8 mouse cellular contexts compared by ENCODE assay signal in genomic region chr3:123115770-123116527, GRCm38 (mm10).
DNase-seq lines count a peak whose midpoint lies in the region; ATAC-seq and TF ChIP-seq lines count a peak whose summit lies in the region.

No protein-coding gene starts in this region.

- H3K36me3 ChIP-seq in forebrain, embryonic 13.5 days (ENCODE audit: poor library complexity, severe bottlenecking) = no peaks in the 10 kb centered on the region
- no peaks in the 10 kb centered on the region for H3K36me3 ChIP-seq in forebrain, embryonic 11.5 days (ENCODE audit: control insufficient read depth, insufficient read depth, low read length)
- H3K36me3 ChIP-seq in ES-Bruce4 (ENCODE audit: control insufficient read depth, insufficient read depth, low read length, poor library complexity, severe bottlenecking) = no peaks in the 10 kb centered on the region
- H3K36me3 ChIP-seq in embryonic facial prominence, embryonic 13.5 days = peaks cover 19% of the 10 kb centered on the region
- H3K36me3 ChIP-seq in hindbrain, embryonic 10.5 days = no peaks in the 10 kb centered on the region
- H3K36me3 ChIP-seq in liver, embryonic 11.5 days (ENCODE audit: control insufficient read depth, insufficient read depth, low read length) = 0 out of 2 replicates have a peak, but pooled peaks cover 2% of the 10 kb centered on the region
- H3K36me3 ChIP-seq in stomach, embryonic 16.5 days (ENCODE audit: control insufficient read depth, insufficient read depth, low read length) = 0 out of 2 replicates have a peak, but pooled peaks cover 8% of the 10 kb centered on the region

- 29% methylated on average over 15 of the region's 15 CpGs for WGBS in forebrain, embryonic 13.5 days
- WGBS in forebrain, embryonic 11.5 days = 32% methylated on average over 15 of the region's 15 CpGs
- WGBS in embryonic facial prominence, embryonic 13.5 days = 28% methylated on average over 15 of the region's 15 CpGs
- WGBS in hindbrain, embryonic 10.5 days = 27% methylated on average over 15 of the region's 15 CpGs
- WGBS in liver, embryonic 11.5 days = 20% methylated on average over 15 of the region's 15 CpGs
- 28% methylated on average over 15 of the region's 15 CpGs for WGBS in stomach, embryonic 16.5 days

- TF ChIP-seq EP300 in ES-Bruce4 (IDR thresholded peaks at IDR 0.05; ENCODE audit: insufficient read depth, low read depth, low read length) = no peak

- H3K4me3 ChIP-seq in forebrain, embryonic 13.5 days = no peak overlapping the region
- no peak overlapping the region for H3K4me3 ChIP-seq in forebrain, embryonic 11.5 days (ENCODE audit: low read depth, low read length)
- H3K4me3 ChIP-seq in ES-Bruce4 (ENCODE audit: low read depth, low read length) = no peak overlapping the region
- H3K4me3 ChIP-seq in embryonic facial prominence, embryonic 13.5 days = no peak overlapping the region
- H3K4me3 ChIP-seq in hindbrain, embryonic 10.5 days = peak overlapping the region; percentile 6; the same call in 1 of the 2 replicates
- peak overlapping the region; percentile 11; the same call in 1 of the 2 replicates for H3K4me3 ChIP-seq in liver, embryonic 11.5 days (ENCODE audit: low read depth, low read length)
- H3K4me3 ChIP-seq in stomach, embryonic 16.5 days (replicated peaks; ENCODE audit: low read length) = peak overlapping the region; percentile 24

- peak; percentile 48 for TF ChIP-seq CTCF in ES-Bruce4 (IDR thresholded peaks at IDR 0.05; ENCODE audit: low read depth, low read length)

- no peak for DNase-seq in forebrain, embryonic 11.5 days (ENCODE audit: low spot score)
- DNase-seq in hindbrain, embryonic 10.5 days (ENCODE audit: low spot score) = no peak
- DNase-seq in liver, embryonic 11.5 days (ENCODE audit: low spot score) = no peak
- DNase-seq in urinary bladder, postnatal 10 days (ENCODE audit: low spot score) = no peak

- H3K4me2 ChIP-seq in forebrain, embryonic 13.5 days = peak overlapping the region; percentile 42
- no peak overlapping the region for H3K4me2 ChIP-seq in forebrain, embryonic 11.5 days (ENCODE audit: low read depth, low read length, severe bottlenecking)
- peak overlapping the region; percentile 44 for H3K4me2 ChIP-seq in embryonic facial prominence, embryonic 13.5 days
- H3K4me2 ChIP-seq in liver, embryonic 11.5 days = peak overlapping the region; percentile 54
- H3K4me2 ChIP-seq in stomach, embryonic 16.5 days (ENCODE audit: low read depth, low read length) = peak overlapping the region; percentile 36

- H3K9me3 ChIP-seq in forebrain, embryonic 13.5 days (replicated peaks) = no peaks in the 10 kb centered on the region
- H3K9me3 ChIP-seq in forebrain, embryonic 11.5 days (ENCODE audit: control insufficient read depth, low read length) = no peaks in the 10 kb centered on the region
- no peaks in the 10 kb centered on the region for H3K9me3 ChIP-seq in ES-Bruce4 (replicated peaks; ENCODE audit: control insufficient read depth, insufficient read depth, low read length, poor library complexity, severe bottlenecking)
- H3K9me3 ChIP-seq in embryonic facial prominence, embryonic 13.5 days = no peaks in the 10 kb centered on the region
- H3K9me3 ChIP-seq in hindbrain, embryonic 10.5 days = 0 out of 2 replicates have a peak, but pooled peaks cover 5% of the 10 kb centered on the region
- no peaks in the 10 kb centered on the region for H3K9me3 ChIP-seq in liver, embryonic 11.5 days (ENCODE audit: control insufficient read depth, low read length)
- H3K9me3 ChIP-seq in stomach, embryonic 16.5 days (replicated peaks; ENCODE audit: control insufficient read depth, low read length) = no peaks in the 10 kb centered on the region

- no peak for TF ChIP-seq POLR2A in ES-Bruce4 (IDR thresholded peaks at IDR 0.05; ENCODE audit: insufficient read depth, low read length)

- H3K4me1 ChIP-seq in forebrain, embryonic 13.5 days = 0 out of 2 replicates have a peak, but pooled peaks cover 6% of the 10 kb centered on the region
- 0 out of 2 replicates have a peak, but pooled peaks cover 1% of the 10 kb centered on the region for H3K4me1 ChIP-seq in forebrain, embryonic 11.5 days (replicated peaks; ENCODE audit: control insufficient read depth, insufficient read depth, low read length)
- no peaks in the 10 kb centered on the region for H3K4me1 ChIP-seq in ES-Bruce4 (ENCODE audit: control insufficient read depth, insufficient read depth, low read length)
- H3K4me1 ChIP-seq in embryonic facial prominence, embryonic 13.5 days = peaks cover 11% of the 10 kb centered on the region
- H3K4me1 ChIP-seq in hindbrain, embryonic 10.5 days (replicated peaks) = peaks cover 14% of the 10 kb centered on the region
- H3K4me1 ChIP-seq in liver, embryonic 11.5 days (replicated peaks; ENCODE audit: control insufficient read depth, insufficient read depth, low read length) = peaks cover 6% of the 10 kb centered on the region; the same call in 1 of the 2 replicates
- H3K4me1 ChIP-seq in stomach, embryonic 16.5 days (ENCODE audit: control insufficient read depth, insufficient read depth, low read length) = 0 out of 2 replicates have a peak, but pooled peaks cover 6% of the 10 kb centered on the region

- H3K27ac ChIP-seq in forebrain, embryonic 13.5 days = no peak overlapping the region
- H3K27ac ChIP-seq in forebrain, embryonic 11.5 days (ENCODE audit: low read depth, low read length) = no peak overlapping the region
- H3K27ac ChIP-seq in ES-Bruce4 (ENCODE audit: insufficient read depth, low read length) = no peak overlapping the region
- H3K27ac ChIP-seq in embryonic facial prominence, embryonic 13.5 days = no peak overlapping the region
- H3K27ac ChIP-seq in hindbrain, embryonic 10.5 days = no peak overlapping the region
- no peak overlapping the region for H3K27ac ChIP-seq in liver, embryonic 11.5 days (ENCODE audit: low read depth, low read length)
- peak overlapping the region; percentile 21; the same call in 1 of the 2 replicates for H3K27ac ChIP-seq in stomach, embryonic 16.5 days (ENCODE audit: low read length)

- ATAC-seq in forebrain, embryonic 13.5 days = no peak
- no peak for ATAC-seq in forebrain, embryonic 11.5 days (replicated peaks; ENCODE audit: low FRiP score)
- ATAC-seq in embryonic facial prominence, embryonic 13.5 days (ENCODE audit: insufficient number of reproducible peaks, insufficient read depth, low FRiP score, low TSS enrichment, low read depth) = no peak
- ATAC-seq in liver, embryonic 11.5 days (replicated peaks; ENCODE audit: low FRiP score) = no peak
- ATAC-seq in stomach, embryonic 16.5 days (ENCODE audit: insufficient read depth, low FRiP score) = no peak

- H3K9ac ChIP-seq in forebrain, embryonic 13.5 days = no peak overlapping the region
- H3K9ac ChIP-seq in forebrain, embryonic 11.5 days (ENCODE audit: low read length) = no peak overlapping the region
- H3K9ac ChIP-seq in ES-Bruce4 (ENCODE audit: low read depth, poor library complexity, severe bottlenecking) = no peak overlapping the region
- no peak overlapping the region for H3K9ac ChIP-seq in embryonic facial prominence, embryonic 13.5 days
- H3K9ac ChIP-seq in liver, embryonic 11.5 days (ENCODE audit: low read depth, low read length) = no peak overlapping the region
- peak overlapping the region; percentile 34 for H3K9ac ChIP-seq in stomach, embryonic 16.5 days (ENCODE audit: low read length)

- no peaks in the 10 kb centered on the region for H3K27me3 ChIP-seq in forebrain, embryonic 13.5 days
- no peaks in the 10 kb centered on the region for H3K27me3 ChIP-seq in forebrain, embryonic 11.5 days (ENCODE audit: control insufficient read depth, insufficient read depth, low read length)
- H3K27me3 ChIP-seq in ES-Bruce4 (ENCODE audit: control insufficient read depth, insufficient read depth, low read length, poor library complexity, severe bottlenecking) = no peaks in the 10 kb centered on the region
- no peaks in the 10 kb centered on the region; the same call in 1 of the 2 replicates for H3K27me3 ChIP-seq in embryonic facial prominence, embryonic 13.5 days
- 0 out of 2 replicates have a peak, but pooled peaks cover 3% of the 10 kb centered on the region for H3K27me3 ChIP-seq in hindbrain, embryonic 10.5 days (ENCODE audit: insufficient read depth, poor library complexity, severe bottlenecking)
- H3K27me3 ChIP-seq in liver, embryonic 11.5 days (replicated peaks; ENCODE audit: control insufficient read depth, insufficient read depth, low read length) = no peaks in the 10 kb centered on the region
- H3K27me3 ChIP-seq in stomach, embryonic 16.5 days (ENCODE audit: control insufficient read depth, insufficient read depth, low read length) = no peaks in the 10 kb centered on the region

Comparison
In these comparisons a context has a peak if more than half of its experiments do, and no peak if none do; other contexts are left out.
1. H3K4me3 ChIP-seq: peak in hindbrain, embryonic 10.5 days (single experiment), liver, embryonic 11.5 days (single experiment) and stomach, embryonic 16.5 days (single experiment); none in forebrain, embryonic 13.5 days (single experiment), forebrain, embryonic 11.5 days (single experiment), ES-Bruce4 (single experiment) and embryonic facial prominence, embryonic 13.5 days (single experiment).